Mouse (Mus musculus): ENCODE data around the gene Cops8. TPM values are rescaled to one million over a fixed set of nuclear protein-coding genes. Genes with fewer than 3 reads are reported as not detected.

Gene Cops8
- total and polyA plus RNA-seq, 3 experiments = 58.6 to 113 (median 98.2) TPM

DNA sequence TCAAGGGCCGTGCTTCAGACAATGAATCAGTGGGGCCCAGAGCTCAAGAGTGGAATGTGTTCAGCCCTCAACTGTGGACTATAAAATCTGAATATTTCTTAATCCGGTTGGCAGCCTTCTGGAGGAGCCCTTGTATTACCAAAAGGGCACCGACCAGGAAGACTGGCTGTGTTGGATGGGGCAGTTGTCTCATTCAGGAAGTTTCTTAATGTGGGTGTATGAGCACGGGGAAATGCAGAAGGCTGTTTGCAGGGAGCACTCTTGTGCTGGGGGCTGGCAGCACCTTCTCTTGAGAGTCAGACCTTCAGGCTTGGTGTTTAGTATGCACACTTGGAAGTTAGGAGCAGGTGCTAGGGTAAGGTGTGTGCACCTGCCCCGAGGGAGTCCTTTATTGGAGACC lies 6.6 kb downstream of the Cops8 start:
- H3K4me2 ChIP-seq (ENCODE audit: insufficient read depth, low read depth, poor library complexity, severe bottlenecking) = no peak overlapping the region
- no peak overlapping the region for H3K27ac ChIP-seq (ENCODE audit: insufficient read depth, low read depth)
- DNase-seq (ENCODE audit: extremely low read depth) = no peak
- no peak overlapping the region for H3K9ac ChIP-seq (ENCODE audit: insufficient read depth, low read depth)
- in situ Hi-C loops (cut with MboI; ENCODE audit: low pct_ligation_motif_present, low pct_unique_long_range_greater_than_20kb, low sequenced_read_pairs) = no loop called here
- no peak overlapping the region for H3K4me3 ChIP-seq (replicated peaks in 1 of 3; ENCODE audit: low read depth in 2 of 3, low read length in 2 of 3, poor library complexity in 1 of 3)
- H3K79me2 ChIP-seq (replicated peaks; ENCODE audit: control insufficient read depth, extremely low read depth, insufficient read depth, poor library complexity, severe bottlenecking) = peaks cover 5% of the 10 kb centered on the region
- dilution Hi-C loops (cut with MboI; ENCODE audit: extremely low pct_ligation_motif_present, extremely low pct_unique_long_range_greater_than_20kb, low sequenced_read_pairs) = no loop called here
- H3K27me3 ChIP-seq (replicated peaks) = no peaks in the 10 kb centered on the region
- H3K36me3 ChIP-seq (replicated peaks in 1 of 2; ENCODE audit: control insufficient read depth in 1 of 2, insufficient read depth in 1 of 2, low read length in 1 of 2) = peaks cover 76 to 95% of the 10 kb centered on the region in 2 experiments
- H3K9me3 ChIP-seq (replicated peaks; ENCODE audit: low read length) = no peaks in the 10 kb centered on the region
- TF ChIP-seq CHD2 (IDR thresholded peaks at IDR 0.05; ENCODE audit: low read length) (no peak), CTCF (conservative IDR thresholded peaks at IDR 0.05 in 1 of 2, IDR thresholded peaks at IDR 0.05 in 1 of 2; ENCODE audit: low read depth in 2 of 2, low read length in 2 of 2) (no peak)
- peaks cover 0 to 11% of the 10 kb centered on the region in 2 experiments; a peak in 2 of 4 replicates for H3K4me1 ChIP-seq (ENCODE audit: control insufficient read depth in 1 of 2, insufficient read depth in 2 of 2)

DNA sequence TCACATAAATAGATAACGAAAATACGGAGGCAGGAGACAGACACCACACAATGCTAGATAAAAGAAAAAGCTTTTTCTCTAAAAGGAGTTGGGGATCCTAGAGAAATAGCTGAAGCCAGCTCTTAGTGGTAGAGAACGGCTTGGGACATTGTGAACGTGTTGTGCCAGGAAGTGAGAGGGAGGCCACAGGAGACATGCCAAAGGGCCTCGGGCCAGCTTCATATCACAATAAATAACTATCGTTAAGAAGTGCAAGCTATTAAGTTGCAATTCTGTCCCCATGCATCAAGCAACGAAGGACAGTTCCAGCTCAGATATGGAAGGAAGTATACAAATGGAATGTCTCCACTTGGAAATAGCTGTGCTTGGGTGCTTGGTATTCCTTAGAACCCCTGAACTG lies 14.5 kb downstream of the Cops8 start:
- Histone ChIP-seq H3K4me3 (replicated peaks in 1 of 3; ENCODE audit: low read depth in 2 of 3, low read length in 2 of 3, poor library complexity in 1 of 3) (no peak overlapping the region), H3K79me2 (replicated peaks; ENCODE audit: control insufficient read depth, extremely low read depth, insufficient read depth, poor library complexity, severe bottlenecking) (no peaks in the 10 kb centered on the region), H3K9me3 (replicated peaks; ENCODE audit: low read length) (no peaks in the 10 kb centered on the region), H3K27me3 (replicated peaks) (peaks cover 13% of the 10 kb centered on the region), H3K4me1 (ENCODE audit: control insufficient read depth in 1 of 2, insufficient read depth in 2 of 2) (no peaks in the 10 kb centered on the region), H3K4me2 (ENCODE audit: insufficient read depth, low read depth, poor library complexity, severe bottlenecking) (no peak overlapping the region), H3K27ac (ENCODE audit: insufficient read depth, low read depth) (no peak overlapping the region), H3K36me3 (replicated peaks in 1 of 2; ENCODE audit: control insufficient read depth in 1 of 2, insufficient read depth in 1 of 2, low read length in 1 of 2) (peaks cover 17 to 30% of the 10 kb centered on the region in 2 experiments), H3K9ac (ENCODE audit: insufficient read depth, low read depth) (no peak overlapping the region)
- TF ChIP-seq SMC3 (IDR thresholded peaks at IDR 0.05; ENCODE audit: low read depth, low read length) (no peak), GABPA (IDR thresholded peaks at IDR 0.05; ENCODE audit: insufficient replicate concordance, low read depth, low read length) (no peak), UBTF (IDR thresholded peaks at IDR 0.05; ENCODE audit: low read depth, low read length) (no peak)
- no peak for DNase-seq (ENCODE audit: extremely low read depth)
- dilution Hi-C loops (cut with MboI; ENCODE audit: extremely low pct_ligation_motif_present, extremely low pct_unique_long_range_greater_than_20kb, low sequenced_read_pairs) = no loop called here
- in situ Hi-C loops (cut with MboI; ENCODE audit: low pct_ligation_motif_present, low pct_unique_long_range_greater_than_20kb, low sequenced_read_pairs) = no loop called here

DNA sequence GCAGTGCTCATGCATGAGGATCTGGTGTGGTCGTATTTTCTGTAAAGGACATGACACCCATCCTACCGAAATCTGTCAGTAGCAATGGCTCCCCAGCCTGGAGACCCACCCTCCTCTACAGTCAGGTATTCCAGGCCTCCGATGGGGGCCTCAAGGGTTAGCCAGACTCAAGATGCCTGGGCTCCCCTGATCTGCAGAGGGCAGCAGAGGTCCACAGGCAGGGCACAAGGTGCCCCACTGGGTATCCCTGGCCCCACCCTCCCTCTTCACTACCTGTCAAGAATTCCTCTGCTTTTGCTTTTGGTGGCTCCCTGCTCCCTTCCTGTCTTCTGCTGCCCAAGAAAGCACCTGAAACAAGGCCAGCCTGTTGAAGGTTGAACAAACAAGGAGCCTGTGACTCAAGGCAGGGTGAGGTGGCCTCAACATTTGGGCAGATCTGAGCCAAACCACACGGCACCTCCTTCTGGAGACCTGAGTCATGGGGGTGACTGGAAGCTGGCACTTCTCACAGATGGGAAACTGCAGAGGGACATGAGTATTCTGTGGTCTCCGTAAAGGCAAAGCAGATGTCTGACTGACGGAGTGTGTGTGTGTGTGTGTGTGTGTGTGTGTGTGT lies 30.7 kb downstream of the Cops8 start:
- no peaks in the 10 kb centered on the region for H3K36me3 ChIP-seq (replicated peaks in 1 of 2; ENCODE audit: control insufficient read depth in 1 of 2, insufficient read depth in 1 of 2, low read length in 1 of 2)
- H3K9me3 ChIP-seq (replicated peaks; ENCODE audit: low read length) = no peaks in the 10 kb centered on the region
- H3K27ac ChIP-seq (ENCODE audit: insufficient read depth, low read depth) = no peak overlapping the region
- no peak overlapping the region for H3K9ac ChIP-seq (ENCODE audit: insufficient read depth, low read depth)
- no peak overlapping the region for H3K4me3 ChIP-seq (replicated peaks in 1 of 3; ENCODE audit: low read depth in 2 of 3, low read length in 2 of 3, poor library complexity in 1 of 3)
- DNase-seq (ENCODE audit: extremely low read depth) = no peak
- no peaks in the 10 kb centered on the region for H3K79me2 ChIP-seq (replicated peaks; ENCODE audit: control insufficient read depth, extremely low read depth, insufficient read depth, poor library complexity, severe bottlenecking)
- no peaks in the 10 kb centered on the region for H3K4me1 ChIP-seq (ENCODE audit: control insufficient read depth in 1 of 2, insufficient read depth in 2 of 2)
- in situ Hi-C loops (cut with MboI; ENCODE audit: low pct_ligation_motif_present, low pct_unique_long_range_greater_than_20kb, low sequenced_read_pairs) (no loop called here), dilution Hi-C loops (cut with MboI; ENCODE audit: extremely low pct_ligation_motif_present, extremely low pct_unique_long_range_greater_than_20kb, low sequenced_read_pairs) (no loop called here)
- no peak for TF ChIP-seq NELFE (IDR thresholded peaks at IDR 0.05; ENCODE audit: low read depth, low read length)
- TF ChIP-seq MYC (IDR thresholded peaks at IDR 0.05; ENCODE audit: low read depth, low read length) = no peak
- peak in 1 of 2 experiments; percentile 39; a peak in 2 of 4 replicates for TF ChIP-seq CTCF (conservative IDR thresholded peaks at IDR 0.05 in 1 of 2, IDR thresholded peaks at IDR 0.05 in 1 of 2; ENCODE audit: low read depth in 2 of 2, low read length in 2 of 2)
- TF ChIP-seq CHD1 (IDR thresholded peaks at IDR 0.05; ENCODE audit: low read depth, low read length) = no peak
- peak; percentile 13 for TF ChIP-seq RAD21 (IDR thresholded peaks at IDR 0.05; ENCODE audit: low read depth, low read length)
- peak; percentile 9; the same call in 1 of the 2 replicates for TF ChIP-seq SMC3 (IDR thresholded peaks at IDR 0.05; ENCODE audit: low read depth, low read length)
- no peak for TF ChIP-seq EP300 (IDR thresholded peaks at IDR 0.05; ENCODE audit: low read length)
- peaks cover 94% of the 10 kb centered on the region for H3K27me3 ChIP-seq (replicated peaks)
- H3K4me2 ChIP-seq (ENCODE audit: insufficient read depth, low read depth, poor library complexity, severe bottlenecking) = no peak overlapping the region

Measured in CH12.LX (cell line).